Mouse (Mus musculus): Measurements from ENCODE around the gene Rhbg. TPM values are rescaled to one million over a fixed set of nuclear protein-coding genes. Genes with fewer than 3 reads are reported as not detected.

Rhbg gene
- polyA plus RNA-seq, 1 experiment from 2014 or later, result 1.2 TPM

DNA sequence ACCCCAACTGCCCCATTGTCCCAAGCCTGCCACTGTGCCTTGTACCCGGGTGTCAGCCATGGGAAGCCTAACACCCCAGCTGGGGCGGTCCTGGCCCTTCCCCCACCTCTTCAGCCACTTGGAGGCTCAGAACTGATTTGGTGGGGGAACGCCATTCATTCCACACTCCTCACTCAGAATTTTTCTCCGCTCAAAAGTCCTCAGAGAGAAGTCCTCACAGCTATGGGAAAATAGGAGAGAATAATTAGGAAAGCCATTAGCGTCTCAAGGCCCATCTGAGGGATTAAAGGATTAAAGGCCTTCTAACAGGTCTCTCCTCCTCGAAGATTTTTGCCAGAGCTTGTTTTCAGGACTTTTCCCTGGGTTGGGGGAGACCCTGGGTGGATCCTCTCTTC lies 17.4 kb downstream of the Rhbg start:
- Histone ChIP-seq H3K9me3 (ENCODE audit: control insufficient read depth, low read length) (no peaks in the 10 kb centered on the region), H3K4me1 (ENCODE audit: control insufficient read depth, insufficient read depth, low read length) (peaks cover 63% of the 10 kb centered on the region), H3K36me3 (ENCODE audit: control insufficient read depth, insufficient read depth, low read length) (no peaks in the 10 kb centered on the region), H3K27ac (ENCODE audit: low read depth, low read length) (peak overlapping the region; percentile 86), H3K4me2 (ENCODE audit: low read depth) (no peak overlapping the region), H3K4me3 (ENCODE audit: low read depth, low read length) (no peak overlapping the region), H3K9ac (ENCODE audit: low read length) (peak overlapping the region; percentile 50; the same call in 1 of the 2 replicates), H3K27me3 (ENCODE audit: control insufficient read depth, insufficient read depth, low read length) (peaks cover 27% of the 10 kb centered on the region)
- WGBS, result 27% methylated on average over 6 of the region's 6 CpGs
- DNase-seq (ENCODE audit: low spot score), result no peak
- no peak for ATAC-seq (ENCODE audit: insufficient read depth, low FRiP score, low TSS enrichment)

DNA sequence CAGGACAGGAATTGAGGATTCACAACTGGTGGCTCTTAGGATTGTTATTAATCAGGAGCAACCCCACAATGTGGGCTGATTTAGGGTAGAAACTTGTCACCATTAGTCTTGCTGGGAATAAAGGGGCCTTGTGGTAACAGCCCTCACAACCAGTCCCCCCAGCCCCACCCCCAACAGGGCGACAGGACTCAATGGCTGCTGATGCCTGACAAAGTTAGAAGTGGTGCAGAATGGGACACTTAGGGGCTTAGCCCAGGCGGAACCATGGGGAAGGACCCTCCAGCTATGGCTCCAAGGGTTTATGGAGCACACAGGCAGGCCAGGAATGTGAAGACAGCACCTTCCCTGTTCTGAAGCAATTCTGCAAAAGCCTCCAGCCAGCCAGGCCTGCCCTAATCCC lies 18.9 kb downstream of the Rhbg start:
- no peaks in the 10 kb centered on the region for H3K36me3 ChIP-seq (ENCODE audit: control insufficient read depth, insufficient read depth, low read length)
- WGBS, result 31% methylated on average over 2 of the region's 2 CpGs
- DNase-seq (ENCODE audit: low spot score) (peak; percentile 62), ATAC-seq (ENCODE audit: insufficient read depth, low FRiP score, low TSS enrichment) (no peak)
- no peak overlapping the region for H3K9ac ChIP-seq (ENCODE audit: low read length)
- no peaks in the 10 kb centered on the region for H3K9me3 ChIP-seq (ENCODE audit: control insufficient read depth, low read length)
- peaks cover 67% of the 10 kb centered on the region for H3K4me1 ChIP-seq (ENCODE audit: control insufficient read depth, insufficient read depth, low read length)
- H3K4me3 ChIP-seq (ENCODE audit: low read depth, low read length), result no peak overlapping the region
- H3K27ac ChIP-seq (ENCODE audit: low read depth, low read length), result peak overlapping the region; percentile 86
- no peak overlapping the region for H3K4me2 ChIP-seq (ENCODE audit: low read depth)
- H3K27me3 ChIP-seq (ENCODE audit: control insufficient read depth, insufficient read depth, low read length), result peaks cover 15% of the 10 kb centered on the region; the same call in 1 of the 2 replicates

DNA sequence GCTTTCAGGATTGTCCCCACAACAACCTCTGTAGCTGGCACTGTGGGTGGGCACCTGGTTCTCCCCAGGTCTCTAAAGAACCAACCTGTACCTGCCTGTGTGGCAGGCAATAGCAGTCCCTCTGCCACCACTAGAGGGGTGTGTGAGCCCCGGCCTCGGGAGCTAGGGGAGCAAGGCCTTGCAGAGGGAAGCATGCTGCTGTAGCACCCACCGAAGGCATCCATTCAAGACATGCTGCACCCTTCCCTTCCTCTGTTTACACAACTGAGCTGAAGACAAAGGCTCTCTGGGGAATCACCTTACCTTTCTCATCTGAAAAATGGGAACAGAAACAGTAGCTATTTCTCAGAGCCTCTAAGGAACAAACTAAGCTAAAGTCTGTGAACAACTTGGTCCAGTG lies 19.3 kb downstream of the Rhbg start:
- Histone ChIP-seq H3K4me3 (ENCODE audit: low read depth, low read length) (no peak overlapping the region), H3K27ac (ENCODE audit: low read depth, low read length) (peak overlapping the region; percentile 86), H3K36me3 (ENCODE audit: control insufficient read depth, insufficient read depth, low read length) (no peaks in the 10 kb centered on the region), H3K4me2 (ENCODE audit: low read depth) (no peak overlapping the region), H3K9me3 (ENCODE audit: control insufficient read depth, low read length) (no peaks in the 10 kb centered on the region), H3K27me3 (ENCODE audit: control insufficient read depth, insufficient read depth, low read length) (peaks cover 11% of the 10 kb centered on the region; the same call in 1 of the 2 replicates), H3K4me1 (ENCODE audit: control insufficient read depth, insufficient read depth, low read length) (peaks cover 67% of the 10 kb centered on the region), H3K9ac (ENCODE audit: low read length) (no peak overlapping the region)
- ATAC-seq (ENCODE audit: insufficient read depth, low FRiP score, low TSS enrichment) (no peak), DNase-seq (ENCODE audit: low spot score) (no peak)
- 10% methylated on average over 3 of the region's 3 CpGs for WGBS

DNA sequence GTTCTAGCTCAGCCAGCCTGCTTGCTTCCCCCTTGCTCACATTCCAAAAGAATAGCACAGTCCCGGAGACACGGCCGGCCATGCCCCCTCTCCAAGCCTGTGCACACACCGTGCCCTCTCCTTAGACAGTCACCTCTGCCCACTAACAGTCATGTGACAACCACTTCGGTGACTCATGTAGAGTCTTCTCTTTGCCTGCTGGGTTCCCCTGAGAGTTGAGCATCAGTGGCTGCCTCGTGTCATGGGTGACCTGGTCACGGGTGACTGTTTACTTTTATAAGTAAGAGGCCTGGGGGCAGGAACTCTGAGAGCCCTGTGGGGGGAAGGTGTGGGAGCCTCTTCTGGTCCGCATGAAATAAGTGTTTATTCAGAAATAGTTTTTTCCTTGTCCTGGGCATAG lies 20.5 kb downstream of the Rhbg start:
- Histone ChIP-seq H3K36me3 (ENCODE audit: control insufficient read depth, insufficient read depth, low read length) (0 out of 2 replicates have a peak, but pooled peaks cover 4% of the 10 kb centered on the region), H3K9me3 (ENCODE audit: control insufficient read depth, low read length) (no peaks in the 10 kb centered on the region), H3K9ac (ENCODE audit: low read length) (no peak overlapping the region), H3K4me3 (ENCODE audit: low read depth, low read length) (no peak overlapping the region), H3K4me2 (ENCODE audit: low read depth) (no peak overlapping the region), H3K27ac (ENCODE audit: low read depth, low read length) (no peak overlapping the region), H3K4me1 (ENCODE audit: control insufficient read depth, insufficient read depth, low read length) (peaks cover 73% of the 10 kb centered on the region), H3K27me3 (ENCODE audit: control insufficient read depth, insufficient read depth, low read length) (peaks cover 5% of the 10 kb centered on the region)
- ATAC-seq (ENCODE audit: insufficient read depth, low FRiP score, low TSS enrichment) (no peak), DNase-seq (ENCODE audit: low spot score) (no peak)
- WGBS, result 60% methylated on average over 8 of the region's 8 CpGs

DNA sequence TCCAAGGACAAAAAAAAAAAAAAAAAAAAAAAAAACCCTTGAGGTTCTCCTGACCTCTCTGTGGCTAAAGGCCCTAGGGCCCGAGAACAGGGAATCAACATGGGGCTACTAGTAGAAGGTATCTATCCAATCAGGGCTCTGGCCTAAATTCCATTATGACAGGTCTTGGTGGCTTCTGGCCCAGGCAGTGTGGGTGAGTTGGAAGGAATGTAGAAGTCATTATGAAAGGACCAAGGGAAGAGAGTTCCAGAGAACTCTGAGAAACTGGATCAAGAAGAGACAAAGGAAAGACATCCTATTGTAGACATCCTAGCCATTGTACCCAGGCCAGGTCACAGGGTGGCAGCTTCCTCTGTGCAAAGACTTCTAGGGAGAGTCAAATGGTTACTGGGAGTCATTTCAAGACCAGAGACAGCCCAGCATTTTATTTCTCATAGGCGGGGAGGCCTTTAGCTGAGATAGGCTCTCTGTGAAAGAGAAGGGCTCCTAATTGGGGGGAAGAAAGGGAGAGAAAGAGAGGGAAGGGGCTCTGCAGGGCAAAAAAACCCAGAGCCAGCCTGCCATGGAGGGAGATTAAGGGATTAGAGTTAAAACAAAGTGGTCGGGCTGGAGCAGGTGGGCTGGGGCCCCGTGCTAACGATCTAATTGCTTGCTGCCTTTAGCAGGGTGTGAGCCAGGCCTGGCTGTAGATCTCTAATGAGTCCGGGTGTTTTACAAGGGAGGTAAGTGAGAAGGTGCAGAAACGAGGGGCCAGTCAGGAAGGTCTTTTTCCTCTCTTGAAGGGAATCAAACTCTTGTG lies 21.5 kb downstream of the Rhbg start:
- Histone ChIP-seq H3K27me3 (ENCODE audit: control insufficient read depth, insufficient read depth, low read length) (no peaks in the 10 kb centered on the region; the same call in 1 of the 2 replicates), H3K4me2 (ENCODE audit: low read depth) (no peak overlapping the region), H3K9ac (ENCODE audit: low read length) (no peak overlapping the region), H3K27ac (ENCODE audit: low read depth, low read length) (peak overlapping the region; percentile 40; the same call in 1 of the 2 replicates), H3K9me3 (ENCODE audit: control insufficient read depth, low read length) (no peaks in the 10 kb centered on the region), H3K4me1 (ENCODE audit: control insufficient read depth, insufficient read depth, low read length) (peaks cover 71% of the 10 kb centered on the region), H3K4me3 (ENCODE audit: low read depth, low read length) (no peak overlapping the region), H3K36me3 (ENCODE audit: control insufficient read depth, insufficient read depth, low read length) (0 out of 2 replicates have a peak, but pooled peaks cover 4% of the 10 kb centered on the region)
- DNase-seq (ENCODE audit: low spot score) (no peak), ATAC-seq (ENCODE audit: insufficient read depth, low FRiP score, low TSS enrichment) (no peak)
- WGBS, result 23% methylated on average over 7 of the region's 7 CpGs

DNA sequence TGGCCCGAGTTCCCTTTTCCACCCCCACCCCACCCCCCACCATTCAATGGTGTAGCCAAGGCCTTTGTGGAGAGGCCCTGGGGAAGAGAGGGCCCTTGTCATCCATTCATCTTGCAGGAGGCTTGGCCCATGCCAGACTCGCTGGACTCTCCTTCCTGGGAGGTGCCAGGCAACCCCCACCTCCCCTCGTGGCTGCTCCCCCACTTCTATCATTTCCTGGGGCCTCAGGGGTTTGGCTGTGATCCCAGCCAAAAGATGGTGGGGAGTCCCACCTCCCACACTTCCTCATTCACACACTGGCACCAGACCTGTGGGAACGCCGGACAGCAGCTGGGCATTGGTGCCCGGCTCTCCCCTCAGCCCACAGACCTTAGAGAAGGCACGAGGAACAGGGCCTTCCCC lies 22.2 kb downstream of the Rhbg start:
- WGBS, result 55% methylated on average over 7 of the region's 7 CpGs
- H3K4me3 ChIP-seq (ENCODE audit: low read depth, low read length), result no peak overlapping the region
- H3K4me2 ChIP-seq (ENCODE audit: low read depth), result no peak overlapping the region
- no peaks in the 10 kb centered on the region for H3K9me3 ChIP-seq (ENCODE audit: control insufficient read depth, low read length)
- peak; percentile 2; the same call in 1 of the 2 replicates for ATAC-seq (ENCODE audit: insufficient read depth, low FRiP score, low TSS enrichment)
- DNase-seq (ENCODE audit: low spot score), result no peak
- H3K4me1 ChIP-seq (ENCODE audit: control insufficient read depth, insufficient read depth, low read length), result peaks cover 69% of the 10 kb centered on the region
- H3K27ac ChIP-seq (ENCODE audit: low read depth, low read length), result peak overlapping the region; percentile 90
- 0 out of 2 replicates have a peak, but pooled peaks cover 4% of the 10 kb centered on the region for H3K36me3 ChIP-seq (ENCODE audit: control insufficient read depth, insufficient read depth, low read length)
- no peaks in the 10 kb centered on the region; the same call in 1 of the 2 replicates for H3K27me3 ChIP-seq (ENCODE audit: control insufficient read depth, insufficient read depth, low read length)
- H3K9ac ChIP-seq (ENCODE audit: low read length), result no peak overlapping the region

DNA sequence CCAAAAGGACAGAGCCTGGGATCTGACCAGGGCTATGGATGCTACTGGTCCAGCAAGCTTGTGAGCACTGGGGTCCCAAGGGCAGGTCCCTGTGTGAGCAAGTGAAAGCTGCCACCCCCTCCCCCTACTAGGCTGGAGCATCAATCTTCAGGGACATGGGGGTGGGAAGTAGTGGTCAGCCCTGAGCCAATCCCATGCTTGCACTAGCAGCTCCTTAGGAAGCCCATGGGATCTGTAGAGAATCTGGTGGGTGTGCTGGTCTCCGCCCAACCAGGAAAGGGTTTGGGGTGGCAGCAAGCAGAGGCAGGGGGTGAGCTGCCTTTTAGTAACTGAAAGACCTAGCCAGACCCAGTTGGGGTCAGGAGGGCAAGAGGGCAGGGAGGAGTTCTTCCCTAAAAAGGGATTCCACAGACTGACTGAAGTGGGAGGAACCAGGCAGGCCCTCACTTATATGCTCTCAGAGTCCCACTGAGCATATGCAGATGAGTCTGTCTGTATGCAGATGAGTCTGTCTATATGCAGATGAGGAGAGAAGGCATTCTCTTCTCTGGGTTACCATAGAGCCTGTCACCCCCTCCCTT lies 23.4 kb downstream of the Rhbg start:
- H3K9ac ChIP-seq (ENCODE audit: low read length), result 0 out of 2 replicates have a peak overlapping the region, but pooled peaks have one; percentile 20
- peak overlapping the region; percentile 5; the same call in 1 of the 2 replicates for H3K4me3 ChIP-seq (ENCODE audit: low read depth, low read length)
- H3K4me1 ChIP-seq (ENCODE audit: control insufficient read depth, insufficient read depth, low read length), result peaks cover 64% of the 10 kb centered on the region
- 21% methylated on average over 1 of the region's 1 CpGs for WGBS
- H3K36me3 ChIP-seq (ENCODE audit: control insufficient read depth, insufficient read depth, low read length), result 0 out of 2 replicates have a peak, but pooled peaks cover 4% of the 10 kb centered on the region
- no peaks in the 10 kb centered on the region; the same call in 1 of the 2 replicates for H3K27me3 ChIP-seq (ENCODE audit: control insufficient read depth, insufficient read depth, low read length)
- peak; percentile 77 for DNase-seq (ENCODE audit: low spot score)
- no peaks in the 10 kb centered on the region for H3K9me3 ChIP-seq (ENCODE audit: control insufficient read depth, low read length)
- ATAC-seq (ENCODE audit: insufficient read depth, low FRiP score, low TSS enrichment), result peak; percentile 77
- peak overlapping the region; percentile 18; the same call in 1 of the 2 replicates for H3K4me2 ChIP-seq (ENCODE audit: low read depth)
- H3K27ac ChIP-seq (ENCODE audit: low read depth, low read length), result peak overlapping the region; percentile 90

DNA sequence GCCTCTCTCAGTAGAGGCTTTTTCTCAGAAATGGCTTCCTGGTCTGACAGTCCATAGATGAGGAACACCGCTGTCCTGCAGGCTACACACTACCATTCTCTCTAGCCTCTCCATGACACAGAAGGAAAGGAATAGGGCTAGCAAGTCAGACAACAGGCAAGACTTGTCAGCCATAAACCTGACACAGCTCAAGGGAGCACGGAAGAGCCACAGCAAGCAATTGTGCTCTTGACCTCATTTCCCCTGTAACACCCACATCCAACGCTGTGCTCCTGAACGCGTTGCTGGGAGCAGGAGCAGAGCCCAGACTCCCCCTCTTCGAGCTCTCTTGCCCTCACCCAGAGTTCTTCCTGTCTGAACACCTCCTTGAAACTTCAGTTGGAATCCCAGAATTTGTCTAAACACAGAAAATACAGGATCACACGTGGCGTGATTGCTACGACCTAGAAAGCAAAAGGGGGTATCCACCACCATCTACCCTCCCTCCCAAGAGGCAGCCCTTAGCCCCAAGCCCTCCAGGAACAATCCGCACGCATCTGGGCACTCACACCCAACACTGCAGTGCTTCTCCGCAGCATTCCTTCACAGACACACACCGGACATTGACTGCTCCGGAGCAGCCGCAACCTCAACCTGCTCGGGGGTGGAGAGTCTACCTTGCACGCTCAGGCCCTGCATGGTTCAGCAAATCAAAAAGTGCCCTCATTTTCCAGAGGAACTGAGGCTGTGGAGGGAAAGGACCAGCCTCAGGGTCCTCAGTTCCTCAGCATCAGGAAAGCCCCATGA lies 24.1 kb downstream of the Rhbg start:
- Histone ChIP-seq H3K4me1 (ENCODE audit: control insufficient read depth, insufficient read depth, low read length) (peaks cover 58% of the 10 kb centered on the region), H3K4me2 (ENCODE audit: low read depth) (peak overlapping the region; percentile 18; the same call in 1 of the 2 replicates), H3K36me3 (ENCODE audit: control insufficient read depth, insufficient read depth, low read length) (0 out of 2 replicates have a peak, but pooled peaks cover 4% of the 10 kb centered on the region), H3K9ac (ENCODE audit: low read length) (peak overlapping the region; percentile 20), H3K4me3 (ENCODE audit: low read depth, low read length) (peak overlapping the region; percentile 5; the same call in 1 of the 2 replicates), H3K9me3 (ENCODE audit: control insufficient read depth, low read length) (no peaks in the 10 kb centered on the region), H3K27me3 (ENCODE audit: control insufficient read depth, insufficient read depth, low read length) (no peaks in the 10 kb centered on the region; the same call in 1 of the 2 replicates), H3K27ac (ENCODE audit: low read depth, low read length) (peak overlapping the region; percentile 89)
- ATAC-seq (ENCODE audit: insufficient read depth, low FRiP score, low TSS enrichment) (peak; percentile 1), DNase-seq (ENCODE audit: low spot score) (no peak)
- WGBS, result 21% methylated on average over 17 of the region's 17 CpGs
